Comparison of ENCODE assay signal across 31 mouse cellular contexts in genomic region chr9:47802527-47802926, GRCm38 (mm10).
"Had no signal": no experiment of that assay in that cellular context is flagged by ENCODE, and none has a peak within 500 bp of the region (broad histone marks: within the 10 kb centered on the region; RNA-seq: fewer than 3 reads in every experiment).

No protein-coding gene starts in this region.

- H3K4me1 ChIP-seq: liver, embryonic 12.5 days; liver, embryonic 13.5 days; liver, embryonic 15.5 days; lung, embryonic 15.5 days; megakaryocyte, embryonic 14.5 days; neural tube, embryonic 12.5 days had no signal

- H3K4me2 ChIP-seq: limb, embryonic 12.5 days; limb, embryonic 13.5 days; limb, embryonic 15.5 days; liver, embryonic 11.5 days; liver, embryonic 12.5 days; liver, embryonic 13.5 days; liver, embryonic 15.5 days; lung, embryonic 14.5 days; lung, embryonic 15.5 days; midbrain, embryonic 12.5 days; midbrain, embryonic 13.5 days; midbrain, embryonic 15.5 days; neural tube, embryonic 12.5 days; neural tube, embryonic 13.5 days had no signal

- H3K27ac ChIP-seq: limb, embryonic 10.5 days; limb, embryonic 12.5 days; limb, embryonic 13.5 days; limb, embryonic 15.5 days; liver, embryonic 12.5 days; liver, embryonic 13.5 days; liver, embryonic 14.5 days; liver, embryonic 15.5 days; lung, embryonic 15.5 days; macrophage; midbrain, embryonic 10.5 days; midbrain, embryonic 12.5 days; neural tube, embryonic 12.5 days had no signal

- H3K27me3 ChIP-seq: limb, embryonic 12.5 days; limb, embryonic 13.5 days; limb, embryonic 15.5 days; liver, embryonic 12.5 days; liver, embryonic 13.5 days; liver, embryonic 15.5 days; lung, embryonic 15.5 days; megakaryocyte, embryonic 14.5 days; midbrain, embryonic 12.5 days; midbrain, embryonic 13.5 days; midbrain, embryonic 15.5 days; neural tube, embryonic 12.5 days; neural tube, embryonic 13.5 days had no signal

- ATAC-seq: liver, embryonic 12.5 days; liver, postnatal 0 days; lung, postnatal 0 days; midbrain, embryonic 13.5 days; midbrain, embryonic 15.5 days; midbrain, embryonic 16.5 days had no signal

- H3K36me3 ChIP-seq: limb, embryonic 15.5 days; liver, embryonic 12.5 days; liver, embryonic 13.5 days; liver, embryonic 15.5 days; lung, embryonic 15.5 days had no signal

- H3K9me3 ChIP-seq: limb, embryonic 10.5 days; limb, embryonic 12.5 days; limb, embryonic 13.5 days; limb, embryonic 15.5 days; liver, embryonic 12.5 days; liver, embryonic 13.5 days; liver, embryonic 15.5 days; lung, embryonic 15.5 days; megakaryocyte, embryonic 14.5 days; midbrain, embryonic 10.5 days; midbrain, embryonic 12.5 days; midbrain, embryonic 13.5 days; midbrain, embryonic 15.5 days; neural tube, embryonic 12.5 days; neural tube, embryonic 13.5 days had no signal

- DNase-seq: left cerebral cortex, postnatal 4 days; liver; liver, embryonic 13.5 days; liver, postnatal 0 days; lung, adult 18-20 months; lung, adult 2 months; lung, embryonic 14.5 days; lung, postnatal 10 days; lung, postnatal 14 days; lung, postnatal 36 days; lung, postnatal 4 days had no signal

- H3K4me3 ChIP-seq: limb, embryonic 10.5 days; limb, embryonic 12.5 days; limb, embryonic 13.5 days; limb, embryonic 15.5 days; liver, embryonic 12.5 days; liver, embryonic 13.5 days; liver, embryonic 15.5 days; lung, embryonic 15.5 days; megakaryocyte, embryonic 14.5 days; midbrain, embryonic 10.5 days; midbrain, embryonic 12.5 days; midbrain, embryonic 13.5 days; midbrain, embryonic 15.5 days; myocyte; neural tube, embryonic 12.5 days; neural tube, embryonic 13.5 days had no signal

- H3K9ac ChIP-seq: limb, embryonic 12.5 days; limb, embryonic 13.5 days; limb, embryonic 15.5 days; liver, embryonic 12.5 days; liver, embryonic 13.5 days; liver, embryonic 14.5 days; liver, embryonic 15.5 days; liver, postnatal 0 days; lung, embryonic 14.5 days; lung, embryonic 15.5 days; midbrain, embryonic 12.5 days; midbrain, embryonic 13.5 days; midbrain, embryonic 15.5 days; neural tube, embryonic 12.5 days; neural tube, embryonic 13.5 days had no signal
